Mouse (Mus musculus) MEL (cell line): ENCODE data around the gene Abat.

Source experiments
- CTCF ChIP-seq, 3 experiments: IDR thresholded peaks in 2 of 3; conservative IDR thresholded peaks in 1 of 3; 2 replicates each; pipeline ENCODE4 v1.5.1; 2011 to 2012; ENCODE audit warnings: low read length in 3 of 3, low read depth in 2 of 3, mild to moderate bottlenecking in 2 of 3, improper control_type of control experiment in 1 of 3, inconsistent platforms in 1 of 3, mixed read lengths in 1 of 3, moderate library complexity in 1 of 3; ENCODE audit not compliant: control insufficient read depth in 1 of 3, insufficient read depth in 1 of 3, poor library complexity in 1 of 3, severe bottlenecking in 1 of 3
- ZNF384 ChIP-seq: IDR thresholded peaks from 2 replicates; pipeline ENCODE4 v1.6.1; 2012; ENCODE audit warnings: low read depth, mild to moderate bottlenecking, inconsistent platforms, low read length, improper control_type of control experiment

GRCm38 (mm10) chr16:8570901-8571615, 57.8 kb downstream of the Abat start:
- TF ChIP-seq ZNF384 = no peak
- no peak for TF ChIP-seq CTCF (IDR thresholded peaks at IDR 0.05 in 2 of 3, conservative IDR thresholded peaks at IDR 0.05 in 1 of 3; ENCODE audit: control insufficient read depth in 1 of 3, insufficient read depth in 1 of 3, low read depth in 2 of 3, low read length in 3 of 3, poor library complexity in 1 of 3, severe bottlenecking in 1 of 3)
